Mouse (Mus musculus) testis, adult 2 months (tissue): ENCODE measurements around the gene Atl3.

ENCODE experiments used
- CTCF ChIP-seq: fragments of 200-500 bp; IDR thresholded peaks from 2 replicates; pipeline ENCODE4 v1.5.1; 2012; ENCODE audit warnings: low read depth, mild to moderate bottlenecking, inconsistent platforms, low read length, moderate library complexity; ENCODE audit not compliant: control insufficient read depth, insufficient read depth, insufficient replicate concordance
- POLR2A ChIP-seq: fragments of 200-500 bp; IDR thresholded peaks from 2 replicates; pipeline ENCODE4 v1.6.1; 2012; ENCODE audit warnings: low read depth, mild to moderate bottlenecking, inconsistent platforms, low read length, moderate library complexity; ENCODE audit not compliant: control insufficient read depth

GRCm38 (mm10) chr19:7581042-7581441, 87.2 kb downstream of the Atl3 start:
- TF ChIP-seq POLR2A (no peak), CTCF (no peak)
